Mouse (Mus musculus) G1E (cell line): ENCODE measurements at regions not wholly inside any gene's neighbourhood (a gene's known extent, or its start where the extent isn't known, plus 50 kb on each side); places are given as distances from the start of the nearest gene placed in this dataset.

ENCODE experiments used
- ATAC-seq: 2 replicates; pipeline ENCODE4 v1.8.0; 2016; ENCODE audit warnings: mild to moderate bottlenecking; ENCODE audit not compliant: insufficient number of reproducible peaks, poor library complexity, low FRiP score, severe bottlenecking; ENCODE audit errors: extremely low read depth
- DNase-seq: peaks from one replicate; pipeline ENCODE4 v3.0.0; 2012; ENCODE audit warnings: low spot score
- H3K27me3 ChIP-seq: 2 replicates; pipeline ENCODE4 v1.6.1; 2012; ENCODE audit warnings: mild to moderate bottlenecking, low read length, inconsistent platforms; ENCODE audit not compliant: insufficient read depth
- H3K36me3 ChIP-seq: replicated peaks from 2 replicates; pipeline ENCODE3; 2012; ENCODE audit warnings: mild to moderate bottlenecking, inconsistent platforms
- H3K4me1 ChIP-seq: 2 replicates; pipeline ENCODE4 v1.6.1; 2012; ENCODE audit warnings: low read depth, low read length, inconsistent platforms, mixed read lengths; ENCODE audit not compliant: insufficient read depth
- H3K4me3 ChIP-seq: 2 replicates; pipeline ENCODE4 v1.5.1; 2012; ENCODE audit warnings: low read depth, mild to moderate bottlenecking, inconsistent platforms, low read length, moderate library complexity, mixed read lengths
- H3K9me3 ChIP-seq: replicated peaks from 2 replicates; pipeline ENCODE4 v1.6.1; 2012; ENCODE audit warnings: inconsistent platforms
- CTCF ChIP-seq: IDR thresholded peaks from 2 replicates; pipeline ENCODE4 v1.5.1; 2012; ENCODE audit warnings: low read depth, low read length, inconsistent platforms, mixed read lengths
- GATA1 ChIP-seq: IDR thresholded peaks from 2 replicates; pipeline ENCODE4 v1.6.1; 2012; ENCODE audit warnings: borderline replicate concordance, low read length, inconsistent platforms, mixed read lengths
- GATA2 ChIP-seq: IDR thresholded peaks from 2 replicates; pipeline ENCODE4 v1.6.1; 2012; ENCODE audit warnings: low read depth, low read length, inconsistent platforms, borderline replicate concordance
- POLR2AphosphoS5 ChIP-seq: IDR thresholded peaks from 2 replicates; pipeline ENCODE4 v1.6.1; 2012; ENCODE audit warnings: low read depth, low read length, inconsistent platforms; ENCODE audit not compliant: insufficient replicate concordance
- TAL1 ChIP-seq: conservative IDR thresholded peaks from 2 replicates; pipeline ENCODE4 v1.6.1; 2012; ENCODE audit warnings: low read depth, low read length, inconsistent platforms, mixed read lengths

DNA sequence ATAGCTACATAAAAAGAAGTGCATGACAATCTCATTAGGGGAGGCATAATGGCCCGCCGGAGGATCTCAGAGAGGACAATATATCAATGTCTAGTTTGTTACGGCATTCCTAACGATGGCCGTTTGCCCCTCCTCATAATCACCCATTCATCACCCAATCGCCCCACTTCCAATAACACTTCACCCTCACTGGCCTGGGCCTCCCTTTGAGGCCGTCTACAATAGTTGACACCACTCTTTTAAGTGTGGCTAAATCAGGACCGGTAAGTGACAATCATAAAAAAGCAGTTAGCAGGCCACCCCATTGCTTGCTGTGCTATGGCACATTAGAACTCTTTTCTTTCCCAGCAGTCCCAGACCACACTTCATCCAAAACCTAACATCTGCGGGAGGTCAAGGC lies 102.2 kb upstream of the Olfm4 start:
- DNase-seq (no peak), ATAC-seq (no peak)
- H3K9me3 ChIP-seq, result peaks cover 53% of the 10 kb centered on the region
- H3K27me3 ChIP-seq, result no peaks in the 10 kb centered on the region
- H3K36me3 ChIP-seq, result no peaks in the 10 kb centered on the region
- TF ChIP-seq POLR2AphosphoS5 (no peak), TAL1 (no peak), GATA2 (no peak), CTCF (no peak), GATA1 (no peak)
- H3K4me1 ChIP-seq, result no peaks in the 10 kb centered on the region
- H3K4me3 ChIP-seq, result no peak overlapping the region

- TF ChIP-seq CTCF, result no peak
- no peak for TF ChIP-seq TAL1
- no peak for TF ChIP-seq POLR2AphosphoS5
- TF ChIP-seq GATA2, result no peak
- no peak for TF ChIP-seq GATA1
- ATAC-seq (no peak), DNase-seq (no peak)
- Histone ChIP-seq H3K9me3 (peaks cover 55% of the 10 kb centered on the region), H3K36me3 (no peaks in the 10 kb centered on the region), H3K27me3 (no peaks in the 10 kb centered on the region), H3K4me1 (no peaks in the 10 kb centered on the region), H3K4me3 (no peak overlapping the region)
Observed at GRCm38 (mm10) chr14:79880065-79880755, 103.7 kb upstream of the Olfm4 start.

DNA sequence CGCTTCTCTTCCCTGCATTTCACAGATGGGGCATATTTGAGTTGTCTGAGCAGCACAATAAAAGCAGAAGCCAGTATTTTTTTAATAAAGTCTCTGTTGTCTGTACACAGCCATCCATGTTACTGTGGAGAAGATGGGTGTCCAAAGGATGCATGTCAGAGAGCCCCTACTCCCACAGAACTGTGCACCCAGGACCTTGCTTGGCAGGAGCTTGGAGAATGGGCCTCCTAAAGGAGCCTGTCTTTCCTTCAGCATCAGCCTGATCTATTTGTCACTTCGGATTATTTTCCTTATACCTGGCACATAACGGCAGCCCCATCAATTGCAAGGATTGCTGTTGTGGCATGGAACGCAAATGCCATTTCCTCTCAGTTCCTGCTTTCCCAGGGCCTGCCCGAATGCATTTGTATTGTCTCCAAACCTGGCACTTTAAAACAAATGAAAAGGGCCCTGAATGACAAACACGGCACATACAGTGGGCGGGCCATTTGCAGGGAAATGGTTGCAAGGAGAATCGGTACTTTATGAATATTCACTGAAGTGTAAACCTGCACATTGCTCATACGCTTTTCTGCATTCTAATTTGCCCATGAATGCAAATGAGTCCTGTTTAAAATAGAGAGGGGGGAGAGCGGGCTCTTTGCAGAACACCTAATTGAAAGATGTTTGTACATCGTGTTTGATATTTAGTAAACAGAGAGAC lies 104.4 kb upstream of the Olfm4 start:
- ATAC-seq (no peak), DNase-seq (no peak)
- no peak overlapping the region for H3K4me3 ChIP-seq
- H3K36me3 ChIP-seq, result no peaks in the 10 kb centered on the region
- H3K4me1 ChIP-seq, result no peaks in the 10 kb centered on the region
- TF ChIP-seq POLR2AphosphoS5, result no peak
- no peak for TF ChIP-seq GATA1
- no peak for TF ChIP-seq CTCF
- no peak for TF ChIP-seq GATA2
- TF ChIP-seq TAL1, result no peak
- H3K9me3 ChIP-seq, result peaks cover 61% of the 10 kb centered on the region
- no peaks in the 10 kb centered on the region for H3K27me3 ChIP-seq

DNA sequence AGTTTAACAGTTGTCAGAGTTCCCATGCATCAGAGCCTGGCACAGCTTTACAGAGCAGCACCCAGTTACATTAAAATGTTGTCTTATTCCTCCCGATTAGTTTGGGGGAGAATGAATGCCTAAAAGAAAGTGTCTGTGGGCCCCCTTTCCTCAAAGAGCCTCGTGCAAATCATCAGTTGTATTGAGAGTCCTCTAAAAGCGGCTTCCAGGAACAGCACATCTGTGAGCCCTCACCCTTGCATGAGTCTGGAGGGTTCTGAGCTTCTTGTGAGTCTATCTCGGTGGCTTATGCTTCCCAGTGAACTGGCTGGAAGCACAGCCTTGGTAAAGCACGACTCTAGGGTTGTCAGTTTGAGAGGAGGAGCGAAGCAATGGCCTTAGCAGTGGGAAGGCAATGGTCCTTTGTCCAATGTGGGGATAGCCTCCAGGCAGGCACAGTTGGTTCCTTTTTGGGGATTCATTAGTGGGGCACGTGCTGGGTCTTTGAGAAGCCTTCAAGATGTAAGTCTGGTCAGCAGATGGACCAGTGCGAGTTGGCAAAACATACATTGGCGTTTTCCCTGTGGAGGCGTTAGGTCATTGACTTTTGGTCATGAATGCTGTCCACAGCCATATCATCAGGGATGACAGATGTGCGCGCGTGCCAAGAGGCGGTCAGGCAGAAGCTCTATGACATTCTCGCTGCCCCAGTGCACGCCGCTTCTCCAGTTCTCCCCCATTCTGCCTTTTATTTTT lies 105.4 kb upstream of the Olfm4 start:
- Histone ChIP-seq H3K27me3 (no peaks in the 10 kb centered on the region), H3K4me3 (no peak overlapping the region), H3K36me3 (no peaks in the 10 kb centered on the region), H3K4me1 (no peaks in the 10 kb centered on the region), H3K9me3 (peaks cover 62% of the 10 kb centered on the region)
- DNase-seq, result no peak
- ATAC-seq, result no peak
- no peak for TF ChIP-seq GATA2
- TF ChIP-seq TAL1, result no peak
- TF ChIP-seq GATA1, result no peak
- TF ChIP-seq CTCF, result no peak
- no peak for TF ChIP-seq POLR2AphosphoS5

- Histone ChIP-seq H3K36me3 (no peaks in the 10 kb centered on the region), H3K9me3 (peaks cover 50% of the 10 kb centered on the region), H3K27me3 (no peaks in the 10 kb centered on the region), H3K4me3 (no peak overlapping the region), H3K4me1 (no peaks in the 10 kb centered on the region)
- no peak for TF ChIP-seq TAL1
- no peak for TF ChIP-seq CTCF
- TF ChIP-seq GATA1, result no peak
- no peak for TF ChIP-seq GATA2
- TF ChIP-seq POLR2AphosphoS5, result no peak
- ATAC-seq, result no peak
- no peak for DNase-seq
Observed at GRCm38 (mm10) chr14:79873062-79873461, 102.0 kb upstream of the Pcdh8 start.

DNA sequence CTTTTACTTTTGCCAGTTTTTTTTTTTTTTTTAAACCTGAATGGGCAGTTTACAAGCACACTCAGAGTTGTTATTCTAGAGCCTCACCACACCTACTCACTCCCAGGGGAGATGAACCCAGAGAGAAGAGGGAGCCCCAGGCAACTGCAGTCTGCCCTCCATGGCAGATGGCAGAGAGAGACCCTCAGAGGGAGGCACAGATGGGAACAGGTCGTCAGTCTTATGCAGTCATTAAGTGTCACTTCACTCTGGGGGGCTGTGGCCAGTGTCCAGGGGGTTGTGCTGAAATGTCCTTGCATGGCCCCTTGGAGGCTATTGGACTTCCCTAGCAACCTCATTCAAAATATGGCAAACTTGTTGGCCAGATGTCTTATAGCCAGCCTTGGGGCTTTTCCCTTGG lies 101.3 kb upstream of the Pcdh8 start:
- no peak for TF ChIP-seq POLR2AphosphoS5
- no peak for TF ChIP-seq GATA2
- H3K36me3 ChIP-seq, result no peaks in the 10 kb centered on the region
- no peak for ATAC-seq

More for the DNA sequence above, 101.3 kb upstream of the Pcdh8 start:
- Histone ChIP-seq H3K4me1 (no peaks in the 10 kb centered on the region), H3K27me3 (no peaks in the 10 kb centered on the region), H3K9me3 (peaks cover 44% of the 10 kb centered on the region), H3K4me3 (no peak overlapping the region)
- no peak for DNase-seq
